Mouse (Mus musculus): Measurements from ENCODE around the gene B4gat1. TPM values are rescaled to one million over a fixed set of nuclear protein-coding genes. Genes with fewer than 3 reads are reported as not detected.
"Not testable (repeated sequence)": the region's sequence is repeated elsewhere in the genome, so short reads cannot be mapped to it uniquely, and the experiment has no call there.

B4gat1 gene
- polyA plus RNA-seq, 1 experiment = 25.1 TPM

GRCm38 (mm10) chr19:5079279-5079678 lies 40.7 kb downstream of the B4gat1 start:
- no peaks in the 10 kb centered on the region for H3K36me3 ChIP-seq (ENCODE audit: control insufficient read depth, insufficient read depth, low read length)
- 91% methylated on average over 1 of the region's 1 CpGs for WGBS
- H3K27me3 ChIP-seq (ENCODE audit: control insufficient read depth, insufficient read depth, low read length) = peaks cover 6% of the 10 kb centered on the region; the same call in 1 of the 2 replicates
- no peak for DNase-seq
- H3K27ac ChIP-seq (ENCODE audit: control insufficient read depth, insufficient read depth, low read length) = no peak overlapping the region
- H3K4me1 ChIP-seq (replicated peaks; ENCODE audit: control insufficient read depth, insufficient read depth, low read length) = no peaks in the 10 kb centered on the region
- TF ChIP-seq CTCF (IDR thresholded peaks at IDR 0.05; ENCODE audit: borderline replicate concordance, control insufficient read depth, extremely low read depth, insufficient read depth, low read length, poor library complexity) = no peak
- TF ChIP-seq POLR2A (IDR thresholded peaks at IDR 0.05; ENCODE audit: control insufficient read depth, extremely low read depth, insufficient read depth, low read length, poor library complexity) = no peak
- no peak overlapping the region for H3K4me3 ChIP-seq (ENCODE audit: control insufficient read depth, insufficient read depth, low read length)

GRCm38 (mm10) chr19:5082005-5082404 lies 43.4 kb downstream of the B4gat1 start:
- Histone ChIP-seq H3K4me3 (ENCODE audit: control insufficient read depth, insufficient read depth, low read length) (no peak overlapping the region), H3K27ac (ENCODE audit: control insufficient read depth, insufficient read depth, low read length) (no peak overlapping the region), H3K36me3 (ENCODE audit: control insufficient read depth, insufficient read depth, low read length) (no peaks in the 10 kb centered on the region), H3K4me1 (replicated peaks; ENCODE audit: control insufficient read depth, insufficient read depth, low read length) (peaks cover 8% of the 10 kb centered on the region), H3K27me3 (ENCODE audit: control insufficient read depth, insufficient read depth, low read length) (peaks cover 15% of the 10 kb centered on the region; the same call in 1 of the 2 replicates)
- DNase-seq = no peak
- TF ChIP-seq POLR2A (IDR thresholded peaks at IDR 0.05; ENCODE audit: control insufficient read depth, extremely low read depth, insufficient read depth, low read length, poor library complexity) (no peak), CTCF (IDR thresholded peaks at IDR 0.05; ENCODE audit: borderline replicate concordance, control insufficient read depth, extremely low read depth, insufficient read depth, low read length, poor library complexity) (no peak)
- 59% methylated on average over 18 of the region's 18 CpGs for WGBS

GRCm38 (mm10) chr19:5082596-5082995 lies 44.0 kb downstream of the B4gat1 start:
- H3K4me3 ChIP-seq (ENCODE audit: control insufficient read depth, insufficient read depth, low read length) = no peak overlapping the region
- no peak for DNase-seq
- H3K27me3 ChIP-seq (ENCODE audit: control insufficient read depth, insufficient read depth, low read length) = peaks cover 15% of the 10 kb centered on the region; the same call in 1 of the 2 replicates
- WGBS = 70% methylated on average over 24 of the region's 24 CpGs
- no peak overlapping the region for H3K27ac ChIP-seq (ENCODE audit: control insufficient read depth, insufficient read depth, low read length)
- TF ChIP-seq CTCF (IDR thresholded peaks at IDR 0.05; ENCODE audit: borderline replicate concordance, control insufficient read depth, extremely low read depth, insufficient read depth, low read length, poor library complexity) (no peak), POLR2A (IDR thresholded peaks at IDR 0.05; ENCODE audit: control insufficient read depth, extremely low read depth, insufficient read depth, low read length, poor library complexity) (no peak)
- H3K36me3 ChIP-seq (ENCODE audit: control insufficient read depth, insufficient read depth, low read length) = no peaks in the 10 kb centered on the region
- H3K4me1 ChIP-seq (replicated peaks; ENCODE audit: control insufficient read depth, insufficient read depth, low read length) = peaks cover 13% of the 10 kb centered on the region

GRCm38 (mm10) chr19:5083961-5084833 lies 45.6 kb downstream of the B4gat1 start:
- 63% methylated on average over 3 of the region's 3 CpGs for WGBS

GRCm38 (mm10) chr19:5084834-5085144 lies 46.2 kb downstream of the B4gat1 start:
- Histone ChIP-seq H3K4me1 (replicated peaks; ENCODE audit: control insufficient read depth, insufficient read depth, low read length) (peaks cover 23% of the 10 kb centered on the region), H3K36me3 (ENCODE audit: control insufficient read depth, insufficient read depth, low read length) (no peaks in the 10 kb centered on the region), H3K27me3 (ENCODE audit: control insufficient read depth, insufficient read depth, low read length) (peaks cover 15% of the 10 kb centered on the region; the same call in 1 of the 2 replicates), H3K27ac (ENCODE audit: control insufficient read depth, insufficient read depth, low read length) (no peak overlapping the region), H3K4me3 (ENCODE audit: control insufficient read depth, insufficient read depth, low read length) (peak overlapping the region; percentile 20)
- TF ChIP-seq CTCF (IDR thresholded peaks at IDR 0.05; ENCODE audit: borderline replicate concordance, control insufficient read depth, extremely low read depth, insufficient read depth, low read length, poor library complexity) = no peak
- no peak for TF ChIP-seq POLR2A (IDR thresholded peaks at IDR 0.05; ENCODE audit: control insufficient read depth, extremely low read depth, insufficient read depth, low read length, poor library complexity)
- no peak for DNase-seq
- 14% methylated on average over 15 of the region's 15 CpGs for WGBS

More at GRCm38 (mm10) chr19:5083961-5084833, 45.6 kb downstream of the B4gat1 start:
- TF ChIP-seq CTCF (IDR thresholded peaks at IDR 0.05; ENCODE audit: borderline replicate concordance, control insufficient read depth, extremely low read depth, insufficient read depth, low read length, poor library complexity) (no peak), POLR2A (IDR thresholded peaks at IDR 0.05; ENCODE audit: control insufficient read depth, extremely low read depth, insufficient read depth, low read length, poor library complexity) (no peak)
- H3K4me1 ChIP-seq (replicated peaks; ENCODE audit: control insufficient read depth, insufficient read depth, low read length) = peaks cover 21% of the 10 kb centered on the region
- peaks cover 15% of the 10 kb centered on the region; the same call in 1 of the 2 replicates for H3K27me3 ChIP-seq (ENCODE audit: control insufficient read depth, insufficient read depth, low read length)
- no peaks in the 10 kb centered on the region for H3K36me3 ChIP-seq (ENCODE audit: control insufficient read depth, insufficient read depth, low read length)
- DNase-seq = no peak
- no peak overlapping the region for H3K4me3 ChIP-seq (ENCODE audit: control insufficient read depth, insufficient read depth, low read length)
- H3K27ac ChIP-seq (ENCODE audit: control insufficient read depth, insufficient read depth, low read length) = no peak overlapping the region

GRCm38 (mm10) chr19:5085145-5085863 lies 46.7 kb downstream of the B4gat1 start, which contains the start of gene Tmem151a:
Gene Tmem151a (minus strand): TSS chr19:5085531.
- Histone ChIP-seq H3K4me1 (replicated peaks; ENCODE audit: control insufficient read depth, insufficient read depth, low read length) (peaks cover 23% of the 10 kb centered on the region), H3K27me3 (ENCODE audit: control insufficient read depth, insufficient read depth, low read length) (peaks cover 15% of the 10 kb centered on the region; the same call in 1 of the 2 replicates), H3K4me3 (ENCODE audit: control insufficient read depth, insufficient read depth, low read length) (peak within 1 kb of the TSS; percentile 20), H3K27ac (ENCODE audit: control insufficient read depth, insufficient read depth, low read length) (no peak within 1 kb of the TSS), H3K36me3 (ENCODE audit: control insufficient read depth, insufficient read depth, low read length) (no peaks in the 10 kb centered on the region)
- no peak for DNase-seq
- 2% methylated on average over 68 of the region's 69 CpGs for WGBS
- no peak for TF ChIP-seq POLR2A (IDR thresholded peaks at IDR 0.05; ENCODE audit: control insufficient read depth, extremely low read depth, insufficient read depth, low read length, poor library complexity)
- TF ChIP-seq CTCF (IDR thresholded peaks at IDR 0.05; ENCODE audit: borderline replicate concordance, control insufficient read depth, extremely low read depth, insufficient read depth, low read length, poor library complexity) = no peak

- H3K27ac ChIP-seq (ENCODE audit: control insufficient read depth, insufficient read depth, low read length); H3K4me3 ChIP-seq (ENCODE audit: control insufficient read depth, insufficient read depth, low read length); H3K36me3 ChIP-seq (ENCODE audit: control insufficient read depth, insufficient read depth, low read length); DNase-seq: not testable (repeated sequence)
- peaks cover 14% of the 10 kb centered on the region; the same call in 1 of the 2 replicates for H3K27me3 ChIP-seq (ENCODE audit: control insufficient read depth, insufficient read depth, low read length)
- H3K4me1 ChIP-seq (replicated peaks; ENCODE audit: control insufficient read depth, insufficient read depth, low read length) = peaks cover 23% of the 10 kb centered on the region
- 61% methylated on average over 4 of the region's 4 CpGs for WGBS
These were observed 47.9 kb downstream of the B4gat1 start for GRCm38 (mm10) chr19:5086533-5086932.

Data from thymus, adult 2 months (tissue).